Mouse (Mus musculus) stomach, embryonic 16.5 days (tissue): ENCODE results near the gene Zfp691. TPM values are rescaled to one million over a fixed set of nuclear protein-coding genes. Genes with fewer than 3 reads are reported as not detected.

Experiments
- ATAC-seq: fragments of 200-750 bp; cut with Nextera tagmentation; 2 replicates; pipeline ENCODE4 v1.8.0; 2017; ENCODE audit warnings: moderate number of reproducible peaks, moderate TSS enrichment; ENCODE audit not compliant: insufficient read depth, low FRiP score
- H3K27ac ChIP-seq: fragments of 300-500 bp; sonication (generic); 2 replicates; pipeline ENCODE4 v1.5.1; 2014; ENCODE audit warnings: low read length
- H3K27me3 ChIP-seq: fragments of 300-500 bp; sonication (generic); 2 replicates; pipeline ENCODE4 v1.6.1; 2014; ENCODE audit warnings: low read length, control low read depth, mixed read lengths; ENCODE audit not compliant: control insufficient read depth, insufficient read depth
- H3K36me3 ChIP-seq: fragments of 300-500 bp; sonication (generic); 2 replicates; pipeline ENCODE4 v1.6.1; 2014; ENCODE audit warnings: low read length; ENCODE audit not compliant: control insufficient read depth, insufficient read depth
- H3K4me1 ChIP-seq: fragments of 300-500 bp; sonication (generic); 2 replicates; pipeline ENCODE4 v1.6.1; 2014; ENCODE audit warnings: low read length, control low read depth, mixed read lengths; ENCODE audit not compliant: control insufficient read depth, insufficient read depth
- H3K4me2 ChIP-seq: fragments of 300-500 bp; sonication (generic); 2 replicates; pipeline ENCODE4 v1.6.1; 2014; ENCODE audit warnings: low read depth, low read length, mixed read lengths
- H3K4me3 ChIP-seq: fragments of 300-500 bp; sonication (generic); replicated peaks from 2 replicates; pipeline ENCODE4 v1.5.1; 2014; ENCODE audit warnings: mild to moderate bottlenecking, low read length
- H3K9ac ChIP-seq: fragments of 300-500 bp; sonication (generic); 2 replicates; pipeline ENCODE4 v1.6.1; 2014; ENCODE audit warnings: low read length
- H3K9me3 ChIP-seq: fragments of 300-500 bp; sonication (generic); replicated peaks from 2 replicates; pipeline ENCODE4 v1.6.1; 2016; ENCODE audit warnings: low read length, control low read depth; ENCODE audit not compliant: control insufficient read depth
- WGBS: fragments of 180-500 bp; shearing (Covaris S2); extraction: QIAGEN DNeasy Blood & Tissue Kit; methylation state at CpG from one replicate; pipeline ENCODE4 v1.1.7; 2014; 5-methylcytosine and 5-hydroxymethylcytosine counted together
- polyA plus RNA-seq: library from polyadenylated mRNA; unstranded; fragments of >200 nt; fragmentation: Nextera tagmentation; extraction: Ambion mirVana; gene quantifications from 2 replicates; pipeline ENCODE4 v1.2.1, GENCODE M21; 2015

Zfp691 gene
- polyA plus RNA-seq, result 4.9 and 5.5 TPM in 2 replicates

- H3K27me3 ChIP-seq, result no peaks in the 10 kb centered on the region
- peaks cover 6% of the 10 kb centered on the region for H3K36me3 ChIP-seq
- peak within 1 kb of the TSS; percentile 83 for H3K4me3 ChIP-seq
- WGBS, result under 1% methylated on average over 40 of the region's 40 CpGs
- peak within 1 kb of the TSS; percentile 90 for H3K4me2 ChIP-seq
- peaks cover 9% of the 10 kb centered on the region for H3K4me1 ChIP-seq
- ATAC-seq, result peak; percentile 100
- H3K9ac ChIP-seq, result peak within 1 kb of the TSS; percentile 92
- no peaks in the 10 kb centered on the region for H3K9me3 ChIP-seq
- H3K27ac ChIP-seq, result no peak within 1 kb of the TSS
Measured at GRCm38 (mm10) chr4:119173851-119174453, at the start of gene Zfp691. Zfp691 (minus strand) TSS chr4:119174195.

DNA sequence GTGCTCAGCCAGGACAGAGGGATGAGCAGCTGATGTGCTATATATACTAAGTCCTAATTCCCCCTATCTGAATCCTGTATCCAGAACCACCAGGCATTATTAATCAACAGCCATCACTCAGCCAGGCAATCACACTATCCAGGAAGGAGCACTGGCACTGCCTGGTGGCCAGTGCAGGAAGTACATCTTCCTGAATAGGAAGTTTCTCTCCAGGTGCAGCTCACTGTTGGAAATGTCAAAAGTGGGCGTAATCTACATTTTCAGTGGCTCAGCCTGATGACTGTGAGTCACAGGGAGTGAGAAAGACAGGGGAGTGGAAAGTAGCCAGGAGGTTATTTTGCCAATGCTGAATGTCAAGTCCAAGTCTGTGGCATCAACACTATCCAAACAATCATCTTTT, 49.7 kb upstream of the Zfp691 start:
- H3K27ac ChIP-seq, result no peak overlapping the region
- no peaks in the 10 kb centered on the region for H3K27me3 ChIP-seq
- no peaks in the 10 kb centered on the region for H3K9me3 ChIP-seq
- no peak overlapping the region for H3K9ac ChIP-seq
- 83% methylated on average over 1 of the region's 1 CpGs for WGBS
- H3K36me3 ChIP-seq, result peaks cover 12% of the 10 kb centered on the region; the same call in 1 of the 2 replicates
- H3K4me2 ChIP-seq, result no peak overlapping the region
- ATAC-seq, result no peak
- no peaks in the 10 kb centered on the region for H3K4me1 ChIP-seq
- H3K4me3 ChIP-seq, result no peak overlapping the region

GRCm38 (mm10) chr4:119218169-119218568, 44.2 kb upstream of the Zfp691 start, which contains the start of gene Tmem269:
Tmem269 (minus strand) TSS chr4:119218217.
- Histone ChIP-seq H3K36me3 (no peaks in the 10 kb centered on the region), H3K27me3 (no peaks in the 10 kb centered on the region), H3K4me3 (no peak within 1 kb of the TSS), H3K9me3 (no peaks in the 10 kb centered on the region), H3K4me1 (no peaks in the 10 kb centered on the region), H3K4me2 (no peak within 1 kb of the TSS), H3K9ac (no peak within 1 kb of the TSS; the same call in 1 of the 2 replicates), H3K27ac (no peak within 1 kb of the TSS)
- 14% methylated on average over 11 of the region's 11 CpGs for WGBS
- no peak for ATAC-seq

DNA sequence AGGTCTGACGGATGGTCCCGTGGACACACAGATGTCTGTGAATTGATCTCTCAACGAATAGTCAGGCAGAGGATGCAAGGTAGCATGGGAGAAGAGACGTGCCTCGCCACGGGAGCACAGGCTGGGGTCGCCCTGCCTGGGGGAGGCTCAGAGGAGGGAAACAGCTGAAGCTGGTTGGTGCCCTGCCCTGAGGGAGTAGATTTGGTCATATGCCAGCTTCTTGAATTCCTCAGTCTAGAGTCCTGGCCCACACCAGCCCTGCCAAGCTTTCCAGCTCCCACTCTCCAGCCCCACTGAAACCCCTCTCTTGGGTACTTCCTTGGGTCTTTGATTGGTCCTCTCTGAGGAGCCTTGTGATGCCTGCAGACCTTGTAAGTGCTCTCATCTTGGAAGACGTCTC, 42.7 kb upstream of the Zfp691 start:
- Histone ChIP-seq H3K27ac (no peak overlapping the region), H3K36me3 (no peaks in the 10 kb centered on the region), H3K9me3 (no peaks in the 10 kb centered on the region), H3K4me2 (no peak overlapping the region), H3K4me1 (no peaks in the 10 kb centered on the region), H3K9ac (no peak overlapping the region), H3K4me3 (no peak overlapping the region), H3K27me3 (no peaks in the 10 kb centered on the region)
- peak; percentile 35; the same call in 1 of the 2 replicates for ATAC-seq
- WGBS, result 75% methylated on average over 8 of the region's 8 CpGs

DNA sequence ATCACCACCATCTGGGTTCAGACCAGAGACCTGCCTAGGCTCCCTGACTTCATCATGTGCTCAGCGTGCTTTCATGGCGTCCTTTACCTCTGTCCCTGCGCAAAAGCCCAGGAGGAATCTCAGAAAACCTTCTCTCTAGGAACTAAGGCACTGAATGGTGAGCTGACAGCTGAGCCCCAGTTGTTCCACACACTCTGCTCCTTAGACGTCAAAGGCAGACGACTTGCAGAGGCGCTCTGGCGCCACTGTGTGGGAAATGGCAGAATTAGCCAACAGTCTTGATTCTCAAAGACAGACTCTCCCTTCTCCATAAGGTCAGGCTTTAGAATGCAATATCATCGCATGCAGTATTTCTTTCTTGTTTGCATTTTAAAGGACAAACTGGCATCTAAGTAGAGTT, 30.7 kb upstream of the Zfp691 start:
- no peak overlapping the region for H3K4me2 ChIP-seq
- WGBS, result 18% methylated on average over 8 of the region's 8 CpGs
- H3K36me3 ChIP-seq, result peaks cover 2% of the 10 kb centered on the region; the same call in 1 of the 2 replicates
- ATAC-seq, result peak; percentile 72; the same call in 1 of the 2 replicates
- H3K27ac ChIP-seq, result no peak overlapping the region
- H3K4me1 ChIP-seq, result no peaks in the 10 kb centered on the region
- H3K9ac ChIP-seq, result no peak overlapping the region
- no peak overlapping the region for H3K4me3 ChIP-seq
- H3K27me3 ChIP-seq, result no peaks in the 10 kb centered on the region
- H3K9me3 ChIP-seq, result no peaks in the 10 kb centered on the region

GRCm38 (mm10) chr4:119198105-119198504, 24.1 kb upstream of the Zfp691 start:
- no peak for ATAC-seq
- Histone ChIP-seq H3K36me3 (peaks cover 8% of the 10 kb centered on the region; the same call in 1 of the 2 replicates), H3K9me3 (no peaks in the 10 kb centered on the region), H3K4me3 (no peak overlapping the region), H3K4me2 (no peak overlapping the region), H3K27me3 (no peaks in the 10 kb centered on the region), H3K4me1 (peaks cover 13% of the 10 kb centered on the region), H3K27ac (no peak overlapping the region), H3K9ac (no peak overlapping the region)
- 73% methylated on average over 6 of the region's 6 CpGs for WGBS

GRCm38 (mm10) chr4:119195582-119196320, 21.8 kb upstream of the Zfp691 start:
- peak overlapping the region; percentile 77 for H3K4me2 ChIP-seq
- H3K4me1 ChIP-seq, result peaks cover 13% of the 10 kb centered on the region
- H3K9me3 ChIP-seq, result no peaks in the 10 kb centered on the region
- H3K9ac ChIP-seq, result peak overlapping the region; percentile 91
- H3K27ac ChIP-seq, result peak overlapping the region; percentile 46; the same call in 1 of the 2 replicates
- WGBS, result 7% methylated on average over 18 of the region's 18 CpGs
- H3K4me3 ChIP-seq, result peak overlapping the region; percentile 82
- peaks cover 8% of the 10 kb centered on the region; the same call in 1 of the 2 replicates for H3K36me3 ChIP-seq
- H3K27me3 ChIP-seq, result no peaks in the 10 kb centered on the region
- ATAC-seq, result no peak; the same call in 1 of the 2 replicates

- WGBS, result under 1% methylated on average over 44 of the region's 47 CpGs
Measured at GRCm38 (mm10) chr4:119194909-119195581, 21.1 kb upstream of the Zfp691 start, which contains the start of gene Svbp. Svbp (plus strand) TSS chr4:119195306.

More at GRCm38 (mm10) chr4:119194909-119195581, 21.1 kb upstream of the Zfp691 start, which contains the start of gene Svbp:
- Histone ChIP-seq H3K9ac (peak within 1 kb of the TSS; percentile 91), H3K4me1 (peaks cover 13% of the 10 kb centered on the region), H3K27ac (peak within 1 kb of the TSS; percentile 46; the same call in 1 of the 2 replicates), H3K4me3 (peak within 1 kb of the TSS; percentile 82), H3K4me2 (peak within 1 kb of the TSS; percentile 77), H3K9me3 (no peaks in the 10 kb centered on the region), H3K27me3 (no peaks in the 10 kb centered on the region), H3K36me3 (peaks cover 8% of the 10 kb centered on the region; the same call in 1 of the 2 replicates)
- ATAC-seq, result peak; percentile 98
